Mouse (Mus musculus): ENCODE measurements around the gene Irs1.

Gene Irs1

DNA sequence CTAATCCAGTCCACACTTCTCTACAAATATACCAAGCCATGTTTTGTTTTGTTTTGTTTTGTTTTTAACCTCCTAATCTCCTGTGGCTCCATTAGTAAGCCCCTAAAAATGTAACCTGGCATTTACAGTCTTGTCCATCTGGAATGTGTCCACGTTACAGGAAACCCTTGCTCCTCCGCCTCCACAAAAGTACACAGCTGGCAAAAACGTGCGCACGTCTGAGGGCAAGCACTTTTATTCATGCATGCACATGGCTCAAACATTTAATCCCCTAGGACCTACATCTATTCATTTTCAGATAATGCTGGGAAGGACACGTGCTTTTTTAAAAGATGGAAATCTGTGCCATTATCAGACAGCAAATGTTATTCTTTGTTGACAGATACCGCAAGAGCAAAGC is 32.9 kb downstream of the Irs1 start:
- ATAC-seq (ENCODE audit: insufficient number of reproducible peaks, low FRiP score, low TSS enrichment): no peak

DNA sequence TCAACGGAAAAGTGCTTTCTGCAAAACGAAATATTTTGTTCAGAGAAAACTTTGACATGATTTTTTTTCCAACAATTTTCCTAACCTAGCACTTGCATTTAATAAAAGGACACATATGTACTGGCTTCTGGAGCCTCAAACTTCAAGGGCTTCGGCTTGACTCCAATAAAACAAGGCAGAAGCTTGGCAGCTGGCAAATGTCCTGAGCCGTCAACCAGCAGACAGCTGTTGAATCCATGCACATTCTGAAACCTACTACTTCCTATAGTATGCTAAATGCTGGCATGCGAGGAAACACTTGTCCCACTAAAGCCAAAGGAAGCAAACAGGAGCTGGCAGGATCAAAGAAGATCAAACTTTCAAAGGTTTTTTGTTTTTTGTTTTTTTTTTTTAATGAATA is 33.8 kb downstream of the Irs1 start:
- no peak for ATAC-seq (ENCODE audit: insufficient number of reproducible peaks, low FRiP score, low TSS enrichment)

DNA sequence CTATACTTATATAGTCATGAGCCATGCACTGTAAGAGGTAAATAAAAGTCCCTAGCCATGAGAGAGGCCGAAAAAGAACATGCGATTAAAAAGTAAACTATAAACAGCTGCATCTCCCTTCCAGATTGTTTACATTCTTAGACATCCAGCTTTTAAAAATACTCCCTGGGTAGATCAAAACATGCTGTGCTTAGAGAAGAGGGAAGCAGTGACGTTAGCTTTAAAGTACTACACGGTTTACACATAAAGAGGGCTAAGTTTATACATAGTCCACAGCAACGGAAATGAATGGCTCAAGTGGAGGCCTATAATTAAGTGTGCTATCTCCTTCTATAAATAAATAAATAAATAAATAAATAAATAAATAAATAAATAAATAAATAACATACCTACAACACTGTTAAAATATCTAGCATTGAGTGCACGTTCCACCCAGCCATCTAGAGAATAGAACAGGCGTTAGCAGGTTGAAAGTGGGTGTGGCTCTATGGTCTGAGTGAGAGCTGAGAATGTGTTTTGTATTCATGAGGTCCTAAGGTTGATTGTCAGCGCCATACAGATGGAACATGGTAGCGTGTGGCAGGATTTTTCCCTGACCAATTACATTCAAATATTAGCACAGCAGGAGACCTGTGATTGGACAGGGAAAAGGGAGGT is 37.3 kb downstream of the Irs1 start:
- no peak for ATAC-seq (ENCODE audit: insufficient number of reproducible peaks, low FRiP score, low TSS enrichment)

DNA sequence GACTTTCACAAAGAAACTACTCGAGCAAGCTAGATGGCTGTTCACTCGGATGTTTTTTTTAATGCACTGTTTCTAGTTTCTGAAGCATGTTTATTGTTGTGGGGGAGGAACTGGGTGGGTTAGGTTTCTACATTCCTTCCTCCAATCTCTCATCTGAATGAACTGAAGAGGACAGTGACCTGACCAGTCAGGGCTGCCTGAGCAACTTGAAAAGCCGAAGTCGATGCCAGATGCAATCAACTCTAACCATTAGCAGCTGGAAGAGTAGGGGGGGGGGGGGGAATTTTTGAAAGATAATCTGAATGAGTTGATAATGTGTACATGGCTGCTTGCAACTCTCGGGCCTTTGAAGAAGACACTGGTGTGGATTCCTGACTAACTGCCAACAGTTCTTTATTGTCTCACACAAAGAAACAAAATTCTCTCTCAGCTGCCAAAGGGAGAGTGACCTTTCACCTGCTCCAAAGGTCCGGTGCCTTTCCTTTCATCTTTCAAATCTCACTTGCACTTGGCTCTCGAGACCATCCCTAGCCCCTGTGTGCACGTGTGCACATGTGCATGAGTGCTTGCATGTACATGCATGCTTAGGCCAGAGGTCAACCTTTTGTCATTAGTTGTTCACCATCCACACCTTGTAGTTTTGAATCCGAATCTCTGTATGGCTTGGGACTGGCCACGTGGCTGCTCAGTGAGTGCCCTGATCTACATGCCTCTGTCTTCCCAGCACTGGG is 43.8 kb downstream of the Irs1 start:
- ATAC-seq (ENCODE audit: insufficient number of reproducible peaks, low FRiP score, low TSS enrichment): no peak

DNA sequence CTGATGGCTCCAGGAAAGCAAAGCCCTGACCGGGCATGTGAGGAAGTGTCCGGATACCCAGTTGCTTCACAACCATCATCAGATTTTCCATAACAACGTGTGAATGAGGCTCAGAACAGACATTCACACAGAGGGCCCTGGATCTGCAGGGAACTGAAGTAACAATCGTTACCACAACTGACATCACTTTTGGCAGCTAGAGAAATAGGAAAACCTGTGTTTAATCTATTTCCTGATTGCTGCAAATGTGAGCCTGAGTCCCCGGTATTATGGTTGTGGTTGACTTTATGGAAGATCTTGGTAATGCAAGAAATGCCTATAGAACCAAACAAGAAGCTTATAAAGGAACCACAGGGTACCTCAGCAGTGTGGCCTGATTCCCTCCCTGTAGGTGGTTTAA is 46.2 kb downstream of the Irs1 start:
- ATAC-seq (ENCODE audit: insufficient number of reproducible peaks, low FRiP score, low TSS enrichment): no peak

DNA sequence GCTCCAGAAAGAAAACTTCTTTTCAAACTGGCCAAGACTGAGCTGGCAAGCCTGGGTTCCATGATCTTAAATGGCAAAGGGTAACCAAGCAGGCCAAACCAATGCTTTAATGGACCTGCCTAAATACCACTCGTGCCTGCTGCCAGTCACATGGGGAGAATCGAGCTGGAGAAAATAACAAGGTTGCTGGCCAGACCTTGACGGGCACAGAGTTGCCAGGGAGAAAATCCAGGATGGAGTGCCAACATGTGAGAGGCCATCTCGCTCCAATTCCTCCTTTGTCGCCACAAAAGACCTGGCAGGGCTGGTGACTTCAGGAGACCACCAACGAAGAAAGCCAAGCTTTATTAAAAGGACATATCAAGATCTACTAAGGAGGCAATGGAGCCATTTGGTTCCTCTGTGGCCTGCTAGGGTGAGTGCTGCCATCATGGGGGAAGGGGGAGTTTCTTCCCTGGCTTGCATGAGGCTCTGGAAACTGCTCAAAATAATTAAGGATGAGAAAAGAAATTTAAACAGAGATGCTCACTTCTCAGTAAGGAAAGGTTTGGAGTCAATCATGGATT is 47.9 kb downstream of the Irs1 start:
- peak; percentile 90 for ATAC-seq (ENCODE audit: insufficient number of reproducible peaks, low FRiP score, low TSS enrichment)

DNA sequence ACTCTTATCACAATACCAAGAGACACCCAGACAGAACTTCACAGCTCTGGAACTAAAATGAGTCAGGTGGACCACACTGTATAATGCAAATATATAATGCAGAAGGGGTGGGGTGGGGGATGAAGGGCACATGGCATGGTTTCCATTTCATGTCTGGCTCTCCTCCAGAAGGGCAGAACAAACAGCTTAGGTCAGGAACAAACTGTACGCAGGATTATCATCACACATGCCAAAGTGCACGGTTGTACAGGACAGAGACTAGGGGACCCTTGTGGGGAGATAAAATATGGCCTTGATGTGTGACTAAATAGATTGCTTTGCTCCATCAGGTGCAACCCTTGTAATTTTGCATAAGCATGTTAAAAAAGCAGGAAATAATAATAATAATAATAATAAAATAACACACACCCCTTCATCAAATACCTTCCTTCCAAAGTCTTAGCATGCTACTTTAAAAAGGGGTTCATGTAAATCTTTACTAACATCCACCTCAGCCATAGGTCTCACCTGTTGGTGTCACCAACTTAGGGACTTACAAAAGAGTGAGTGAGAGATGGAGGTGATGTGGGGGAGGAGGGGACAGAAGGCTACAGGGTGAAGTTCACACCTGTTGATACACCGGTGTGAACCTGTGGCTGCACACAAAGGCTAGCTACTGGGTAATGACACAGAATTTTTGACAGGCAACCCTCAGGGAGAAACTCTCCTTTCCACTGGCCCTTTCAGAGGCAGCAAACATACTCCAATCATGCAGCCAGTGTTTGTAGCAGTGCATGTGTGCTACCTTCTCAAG is 51.6 kb downstream of the Irs1 start:
- no peak for ATAC-seq (ENCODE audit: insufficient number of reproducible peaks, low FRiP score, low TSS enrichment)

DNA sequence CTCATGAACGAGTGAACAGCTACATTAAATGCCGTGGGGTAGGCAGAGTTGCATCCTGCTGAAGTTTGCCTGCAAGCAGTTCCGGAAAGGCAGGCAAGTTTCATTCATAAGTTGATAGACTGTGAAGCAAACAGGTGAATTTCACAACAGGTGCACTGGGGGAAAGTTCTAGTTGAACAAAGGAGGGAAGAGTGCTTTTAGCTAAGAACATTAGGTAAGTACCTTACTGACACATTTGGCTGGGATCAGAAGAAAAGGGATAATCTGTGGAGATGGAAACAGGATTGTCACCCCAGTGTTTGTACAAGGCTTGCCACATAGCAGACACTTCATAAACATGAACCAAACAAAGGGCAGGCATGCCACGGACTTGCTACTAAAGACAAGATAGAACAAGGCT is 53.0 kb downstream of the Irs1 start:
- no peak for ATAC-seq (ENCODE audit: insufficient number of reproducible peaks, low FRiP score, low TSS enrichment)

DNA sequence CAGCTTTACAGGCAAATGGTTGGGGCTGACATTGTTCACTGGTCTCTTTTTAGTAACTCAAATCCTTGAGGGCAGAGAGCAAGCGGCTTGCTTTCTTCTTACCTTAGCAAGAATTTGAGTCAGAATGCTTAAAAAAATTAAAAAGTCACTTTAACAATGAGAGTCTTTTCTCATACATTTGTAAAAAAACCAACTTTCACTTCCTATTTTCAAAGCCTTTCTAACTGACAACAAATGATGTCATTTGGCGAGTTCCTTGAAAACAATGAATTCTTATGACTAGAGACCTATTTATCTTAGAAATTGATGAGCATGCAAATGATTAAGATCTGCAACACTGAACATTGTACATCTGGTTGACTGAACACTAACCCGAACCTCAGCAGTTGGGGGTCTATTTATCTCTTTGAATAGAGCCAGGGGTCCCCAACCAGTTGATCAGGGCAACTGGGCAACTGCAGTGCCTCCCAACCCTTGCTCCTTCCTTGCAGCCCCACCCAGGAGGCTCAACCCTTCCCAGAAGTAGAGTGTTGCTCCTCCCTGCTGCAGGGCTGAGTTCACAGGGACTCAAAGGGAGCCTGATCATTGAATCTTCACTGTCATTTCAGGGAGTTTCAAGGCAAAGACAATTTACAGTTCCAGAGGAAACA is 55.6 kb downstream of the Irs1 start:
- ATAC-seq (ENCODE audit: insufficient number of reproducible peaks, low FRiP score, low TSS enrichment): no peak

DNA sequence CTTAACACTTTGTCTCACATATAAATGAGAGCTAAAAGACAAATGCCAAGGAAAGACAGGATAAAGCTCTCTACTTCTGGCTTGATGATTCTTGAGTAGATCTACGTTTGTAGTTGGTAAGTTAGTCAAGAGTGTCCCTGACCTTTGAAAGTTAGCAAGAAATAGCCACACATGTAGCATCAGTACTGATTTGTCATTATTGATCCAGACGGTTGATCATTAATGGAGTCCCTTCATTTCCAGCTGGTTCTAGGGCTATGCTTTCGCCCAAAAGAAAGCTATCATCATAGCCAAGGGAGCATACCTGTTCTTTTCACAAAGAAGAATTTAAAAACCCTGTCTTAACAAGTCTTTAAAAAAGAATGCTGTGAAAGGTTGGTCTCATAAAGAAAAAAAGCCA is 56.6 kb downstream of the Irs1 start:
- no peak for ATAC-seq (ENCODE audit: insufficient number of reproducible peaks, low FRiP score, low TSS enrichment)

DNA sequence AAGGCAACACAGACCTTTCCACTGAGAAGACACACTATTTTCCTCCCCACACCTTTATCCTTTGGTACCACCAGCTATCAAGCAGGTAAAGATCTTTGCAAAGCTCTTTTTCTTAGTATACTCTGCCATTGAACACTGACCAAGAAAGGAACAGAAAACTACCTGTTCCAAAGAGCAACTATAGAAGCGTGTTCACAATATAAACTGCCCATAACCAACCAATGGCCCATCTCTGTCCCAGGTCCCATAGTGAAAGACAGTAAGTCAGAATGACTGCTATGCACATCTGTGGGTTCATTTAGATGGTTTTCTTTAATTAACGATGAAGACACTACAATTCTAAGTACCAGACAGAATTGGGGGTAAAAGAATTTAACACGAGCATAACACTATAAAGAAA is 58.4 kb downstream of the Irs1 start, which contains the start of gene Gm9747:
TSS of gene Gm9747 (plus strand) at position 301 of the 400 bp plus-strand sequence.
- ATAC-seq (ENCODE audit: insufficient number of reproducible peaks, low FRiP score, low TSS enrichment): no peak

DNA sequence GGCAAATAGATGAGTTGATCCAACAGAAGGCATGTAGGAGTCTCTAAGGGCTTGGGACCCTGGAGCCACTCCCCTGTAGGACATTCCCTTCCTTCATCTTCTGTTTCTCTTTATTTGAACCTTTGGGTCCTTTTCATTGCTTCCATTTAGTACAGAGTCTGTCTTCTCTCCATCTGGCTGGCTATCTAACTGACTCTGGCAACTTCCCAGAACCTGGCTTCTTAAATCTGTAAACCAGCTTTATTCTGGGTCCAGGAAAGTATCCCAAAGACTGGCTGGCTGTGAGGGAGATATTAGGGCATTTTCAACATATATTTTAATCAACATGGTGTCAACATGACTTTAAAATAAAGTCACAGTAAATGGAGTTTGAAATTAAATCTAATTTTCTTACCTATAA is 62.4 kb downstream of the Irs1 start:
- 0 out of 2 replicates have a peak, but pooled peaks have one; percentile 10 for ATAC-seq (ENCODE audit: insufficient number of reproducible peaks, low FRiP score, low TSS enrichment)

DNA sequence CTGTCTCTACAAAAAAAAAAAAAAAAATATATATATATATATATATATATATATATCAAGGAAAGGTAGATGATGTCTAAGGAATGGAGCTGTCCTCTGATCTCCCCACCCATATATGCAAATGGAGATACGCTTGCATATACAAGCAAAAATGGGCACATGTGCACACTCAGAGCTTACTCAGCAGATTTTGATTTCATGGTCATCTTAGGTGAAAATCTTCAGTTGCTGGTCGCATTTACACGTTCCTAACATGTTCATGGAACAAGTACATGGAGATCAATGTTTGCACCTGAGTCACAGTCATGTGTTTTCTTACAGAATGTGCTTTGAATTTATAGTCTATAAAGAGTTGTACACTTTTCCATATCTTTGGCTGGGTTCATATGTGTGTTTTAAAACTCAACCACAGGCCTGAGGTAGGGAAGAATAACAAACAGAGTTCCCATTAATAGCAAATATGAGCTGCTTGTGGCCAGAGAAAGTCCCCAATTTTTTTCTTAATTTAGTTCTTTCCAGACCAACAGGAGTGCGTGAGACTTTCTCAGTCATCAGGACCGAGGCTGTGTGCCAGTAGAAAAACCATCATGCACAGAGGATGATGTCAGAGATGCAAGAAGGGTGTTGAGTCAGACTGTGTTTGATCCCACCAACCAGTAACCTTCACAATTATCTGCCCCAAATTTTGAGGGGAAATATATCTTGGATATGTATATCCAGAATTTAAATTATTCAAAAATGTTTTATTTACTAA is 68.0 kb downstream of the Irs1 start:
- ATAC-seq (ENCODE audit: insufficient number of reproducible peaks, low FRiP score, low TSS enrichment): no peak

DNA sequence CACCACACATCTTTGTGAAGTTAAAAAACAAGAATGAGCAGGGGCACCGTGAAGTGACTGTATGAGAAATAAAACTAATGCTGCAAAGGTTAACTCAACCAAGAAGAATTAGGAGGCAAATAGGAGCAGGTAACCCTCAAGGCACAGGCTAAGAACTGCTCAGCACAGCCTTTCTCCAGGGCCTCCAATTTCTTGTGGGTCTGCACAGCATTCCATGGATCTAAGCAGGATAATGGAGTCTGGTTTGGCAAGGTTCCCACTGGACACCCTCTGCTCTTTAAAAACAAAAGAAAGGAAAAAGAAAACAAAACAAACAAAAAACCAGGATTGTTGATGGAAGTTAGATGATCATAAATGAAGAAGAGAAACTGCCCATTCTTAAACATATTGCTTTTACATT is 69.8 kb downstream of the Irs1 start:
- ATAC-seq (ENCODE audit: insufficient number of reproducible peaks, low FRiP score, low TSS enrichment): no peak

DNA sequence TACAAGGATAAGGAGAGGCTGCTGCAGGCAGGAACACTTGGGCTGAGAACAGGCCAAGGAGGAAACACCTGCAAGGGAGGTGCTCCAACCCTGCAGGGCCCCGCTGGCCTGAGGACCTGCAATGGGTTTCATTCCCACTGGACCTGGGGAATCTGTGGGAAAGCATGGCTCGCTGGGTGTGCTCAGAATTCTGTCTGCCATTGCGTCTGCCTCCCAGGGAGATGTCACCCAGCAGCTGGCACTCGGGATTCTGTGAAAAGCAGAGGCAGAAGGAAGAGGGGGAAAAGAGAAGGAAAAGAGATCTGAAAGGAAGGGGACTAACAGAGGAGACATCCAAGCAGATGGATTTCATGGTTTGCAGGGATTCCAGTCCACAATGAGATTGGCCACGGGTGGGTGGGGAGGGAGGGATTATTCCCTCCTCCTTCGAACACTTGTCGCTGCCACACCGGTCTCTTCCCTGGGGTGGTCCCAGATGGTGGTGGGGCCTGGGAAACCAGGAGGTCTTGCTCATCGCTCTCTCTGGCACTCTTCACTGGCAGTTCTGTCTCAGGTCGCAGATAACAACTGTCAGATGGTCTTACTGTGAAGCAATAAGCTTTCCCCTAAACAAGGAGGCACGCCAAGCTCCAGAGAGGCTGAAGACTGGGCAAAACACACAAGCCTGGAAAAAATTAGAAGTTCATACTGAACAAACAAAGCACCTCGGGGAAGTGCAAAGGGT is 70.4 kb downstream of the Irs1 start:
- ATAC-seq (ENCODE audit: insufficient number of reproducible peaks, low FRiP score, low TSS enrichment): 0 out of 2 replicates have a peak, but pooled peaks have one; percentile 24

DNA sequence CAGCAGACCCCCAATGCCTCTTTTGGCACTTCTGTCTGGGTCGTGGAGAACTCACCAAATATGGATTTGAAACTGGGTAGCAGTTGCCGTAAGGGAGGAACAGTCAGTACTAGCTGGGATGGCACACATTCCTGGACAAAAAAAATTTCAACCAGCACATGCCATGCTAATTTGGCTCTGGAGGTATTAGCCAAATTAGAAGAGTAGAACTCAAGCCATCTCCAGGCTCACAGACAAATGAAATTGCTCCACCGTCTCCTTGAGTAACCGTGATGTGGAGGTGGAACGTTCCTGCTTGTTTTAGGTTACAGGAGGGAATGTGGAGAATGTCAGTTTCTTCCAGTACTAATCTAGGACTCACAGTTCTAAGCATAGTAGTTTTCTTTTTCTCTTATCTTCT is 83.7 kb downstream of the Irs1 start:
- no peak for ATAC-seq (ENCODE audit: insufficient number of reproducible peaks, low FRiP score, low TSS enrichment)

DNA sequence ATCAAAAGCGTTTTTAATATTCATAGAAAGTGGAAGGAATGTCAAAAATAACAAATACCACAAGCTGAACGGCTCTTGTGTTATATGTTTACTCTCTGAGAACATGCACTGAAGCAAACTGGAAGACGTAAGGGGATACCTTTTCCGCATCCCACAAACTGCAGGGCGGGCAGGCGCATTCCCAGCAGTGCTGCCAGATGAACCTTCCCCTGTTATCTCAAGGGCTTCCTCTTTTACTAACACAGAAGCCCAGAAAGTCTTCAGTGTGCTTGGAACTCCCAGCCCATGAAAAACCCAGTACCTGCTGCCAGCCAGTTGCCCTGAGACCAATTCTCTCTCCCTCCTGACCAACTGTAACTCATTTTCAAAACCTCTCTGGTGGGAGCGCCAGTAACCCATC is 90.6 kb downstream of the Irs1 start:
- ATAC-seq (ENCODE audit: insufficient number of reproducible peaks, low FRiP score, low TSS enrichment): no peak

DNA sequence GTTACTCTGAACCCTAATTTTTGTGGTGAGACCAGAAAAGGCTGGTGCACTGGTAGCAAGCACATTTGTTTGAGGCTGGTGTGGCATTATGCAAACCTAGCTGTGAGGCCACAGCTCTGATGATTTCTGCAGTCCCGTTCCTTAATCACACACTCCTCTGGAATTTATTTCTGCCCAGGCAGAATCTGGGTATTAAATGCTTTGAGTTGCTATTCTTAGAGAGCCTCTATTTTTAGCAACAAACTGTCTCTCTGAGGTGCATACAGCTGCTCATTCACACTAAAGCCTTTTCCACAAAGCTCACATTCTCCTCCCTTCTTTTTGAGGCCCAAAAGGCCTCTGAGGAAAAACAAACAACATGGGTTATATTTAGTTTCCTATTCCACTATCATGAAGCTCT is 91.3 kb downstream of the Irs1 start:
- ATAC-seq (ENCODE audit: insufficient number of reproducible peaks, low FRiP score, low TSS enrichment): no peak

DNA sequence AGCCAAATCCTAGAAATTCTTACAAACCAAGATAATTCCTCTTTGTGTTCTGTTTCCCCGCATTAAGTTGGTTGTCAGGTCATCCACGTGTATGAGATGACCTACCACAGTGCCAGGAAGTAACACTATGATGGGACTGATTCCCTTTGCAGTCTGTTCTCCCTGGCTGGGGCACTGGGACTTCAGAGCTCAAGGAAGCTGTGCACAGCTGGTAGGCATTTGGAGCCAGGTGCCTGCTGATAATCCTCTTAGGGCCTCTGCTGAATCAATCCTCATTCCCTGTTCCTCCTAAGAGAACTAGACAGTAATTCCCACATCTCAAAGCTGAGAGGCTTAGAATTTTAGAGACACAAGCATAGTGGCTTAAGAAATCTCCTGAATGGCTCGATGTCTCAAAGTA is 99.6 kb downstream of the Irs1 start:
- ATAC-seq (ENCODE audit: insufficient number of reproducible peaks, low FRiP score, low TSS enrichment): no peak
